Mouse (Mus musculus): ENCODE results near the gene Spata16. TPM values are rescaled to one million over a fixed set of nuclear protein-coding genes. Genes with fewer than 3 reads are reported as not detected.
"Not testable (repeated sequence)": the region's sequence is repeated elsewhere in the genome, so short reads cannot be mapped to it uniquely, and the experiment has no call there.

Gene Spata16
- total RNA-seq (2022): not detected

DNA sequence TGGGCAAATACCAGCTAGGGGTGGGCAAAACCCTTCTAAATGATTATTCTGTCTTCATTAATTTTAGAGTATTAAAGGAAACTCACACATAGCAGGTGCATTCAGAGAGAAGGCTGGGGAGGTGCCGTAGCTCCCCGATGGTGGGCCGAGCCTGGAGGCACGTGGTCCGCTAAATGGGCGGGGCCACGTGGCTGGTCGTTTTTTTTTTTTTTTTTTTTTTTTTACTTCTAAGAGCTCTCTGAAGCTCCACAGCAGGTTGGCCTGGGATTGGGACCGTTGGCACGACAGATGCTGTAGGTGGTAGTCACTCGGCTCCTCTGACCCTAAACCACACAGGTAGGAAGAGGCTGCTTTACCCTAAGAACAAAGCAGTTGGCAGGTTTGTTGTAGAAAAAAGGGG, at the start of gene Spata16:
Spata16 (plus strand) TSS at position 219 of the 400 bp plus-strand sequence.
- DNase-seq (ENCODE audit: low spot score in 2 of 2): no peak

DNA sequence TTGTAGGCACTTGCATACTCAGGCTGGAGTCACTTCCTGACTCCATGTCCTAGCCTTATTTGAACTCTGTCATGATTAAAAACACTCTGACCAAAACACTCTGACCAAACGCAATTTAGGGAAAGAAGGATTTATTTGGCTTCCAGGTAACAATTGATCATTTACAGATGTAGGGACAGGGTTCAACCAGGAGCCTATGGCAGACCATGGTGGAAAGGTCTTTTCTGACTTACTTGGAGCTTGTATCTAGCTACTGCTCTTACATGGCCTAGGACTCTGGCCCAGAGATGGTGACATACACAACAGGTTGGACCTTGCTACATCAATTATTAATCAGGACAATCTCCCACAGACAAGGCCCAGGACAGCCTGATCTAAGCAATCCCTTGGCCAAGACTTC, 32.6 kb upstream of the Spata16 start:
- no peak for DNase-seq (ENCODE audit: low spot score in 2 of 2)

DNA sequence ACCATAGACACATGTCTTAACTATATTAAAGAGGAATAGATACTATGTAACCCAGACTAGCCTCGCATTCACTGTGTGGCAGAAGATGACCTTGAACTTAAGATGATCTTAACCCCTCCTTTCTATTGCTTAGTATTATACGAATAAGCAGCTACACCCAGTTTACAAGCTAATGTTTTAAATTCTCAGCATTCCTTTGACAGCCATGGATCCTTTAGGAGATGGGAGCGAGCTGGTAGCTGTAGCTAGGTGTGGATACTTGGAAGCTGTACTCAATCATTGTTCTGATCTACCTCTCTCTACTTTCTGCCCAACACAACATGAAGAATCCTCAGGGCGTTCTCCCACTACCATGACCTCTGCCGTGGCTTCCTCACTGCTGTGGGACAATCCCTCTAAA, 28.9 kb upstream of the Spata16 start:
- DNase-seq (ENCODE audit: low spot score in 2 of 2): no peak

DNA sequence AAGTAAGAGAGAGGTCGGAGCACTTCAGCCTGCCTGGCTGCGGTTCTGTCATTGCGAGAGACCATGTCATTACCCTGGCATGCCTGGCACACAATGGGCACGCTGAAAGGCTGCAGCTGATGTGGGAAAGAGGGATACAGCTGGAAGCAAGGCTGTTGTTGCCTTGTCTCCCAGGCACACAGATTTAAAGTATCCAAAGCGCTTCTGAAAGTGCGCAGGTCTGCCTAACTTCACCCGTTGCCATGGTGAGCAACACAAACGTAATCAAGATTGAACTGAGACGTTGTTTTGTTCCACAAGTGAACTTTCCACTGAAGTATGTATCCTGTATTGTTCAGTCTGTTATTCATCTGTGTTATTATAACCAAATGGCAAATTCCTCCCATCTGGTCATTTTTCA, 1.8 kb downstream of the Spata16 start:
- peak; percentile 20 to 32 for DNase-seq (ENCODE audit: low spot score in 2 of 2)

DNA sequence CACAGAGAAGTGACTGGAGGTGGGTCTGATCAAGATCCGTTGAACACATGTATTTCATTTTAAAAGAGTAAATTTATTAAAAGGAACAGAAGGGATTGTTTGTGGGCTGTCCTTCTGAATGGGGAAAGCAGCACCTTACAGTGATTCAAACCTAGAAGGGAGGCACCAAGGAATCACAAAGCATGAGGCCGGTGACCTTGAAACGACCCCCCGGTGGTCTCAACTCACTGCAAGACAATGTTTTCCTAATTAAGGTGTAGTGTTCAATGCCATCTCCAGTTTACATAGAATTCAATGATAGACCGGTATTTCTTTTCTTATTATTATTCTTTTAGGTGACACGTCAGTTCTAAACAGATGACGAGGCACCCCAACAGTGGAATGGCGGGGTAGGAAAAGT, 2.4 kb downstream of the Spata16 start:
- DNase-seq (ENCODE audit: low spot score in 2 of 2): peak in 1 of 2 experiments; percentile 14

DNA sequence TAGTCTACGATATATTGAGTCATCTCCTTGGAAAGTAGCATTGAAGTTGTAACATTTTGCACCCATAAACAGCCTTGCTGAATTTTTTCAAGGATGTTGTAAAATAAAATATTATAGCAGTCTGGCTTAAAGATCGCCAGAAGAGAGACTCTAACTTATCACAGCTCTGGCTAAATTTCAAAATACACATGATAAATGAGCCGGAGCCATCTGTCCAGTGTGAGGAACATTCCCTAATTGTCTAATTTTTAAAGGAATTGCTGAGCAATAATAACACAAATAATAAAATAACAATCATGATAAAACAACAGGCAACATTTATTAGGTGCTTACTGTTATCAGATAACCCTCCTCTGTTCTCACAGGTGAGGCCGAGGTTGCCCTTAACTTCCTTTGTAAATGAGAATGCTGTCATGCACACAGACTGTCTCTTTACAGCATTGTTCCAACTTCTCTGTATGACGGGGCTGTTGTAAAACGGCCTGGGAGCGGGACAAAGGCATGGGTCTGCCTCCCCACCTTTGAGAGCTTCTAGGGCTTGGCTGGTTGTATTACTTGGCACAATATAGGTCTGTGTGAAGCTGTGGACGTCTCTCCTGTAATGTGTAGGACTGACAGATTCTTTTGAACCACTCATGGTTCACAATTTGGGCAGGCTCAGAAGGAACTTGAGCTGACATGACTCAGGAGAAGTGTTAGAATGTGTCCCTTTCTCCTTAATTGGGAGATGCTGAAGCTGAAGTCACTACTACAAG, 3.1 kb downstream of the Spata16 start:
- DNase-seq (ENCODE audit: low spot score in 2 of 2): no peak

DNA sequence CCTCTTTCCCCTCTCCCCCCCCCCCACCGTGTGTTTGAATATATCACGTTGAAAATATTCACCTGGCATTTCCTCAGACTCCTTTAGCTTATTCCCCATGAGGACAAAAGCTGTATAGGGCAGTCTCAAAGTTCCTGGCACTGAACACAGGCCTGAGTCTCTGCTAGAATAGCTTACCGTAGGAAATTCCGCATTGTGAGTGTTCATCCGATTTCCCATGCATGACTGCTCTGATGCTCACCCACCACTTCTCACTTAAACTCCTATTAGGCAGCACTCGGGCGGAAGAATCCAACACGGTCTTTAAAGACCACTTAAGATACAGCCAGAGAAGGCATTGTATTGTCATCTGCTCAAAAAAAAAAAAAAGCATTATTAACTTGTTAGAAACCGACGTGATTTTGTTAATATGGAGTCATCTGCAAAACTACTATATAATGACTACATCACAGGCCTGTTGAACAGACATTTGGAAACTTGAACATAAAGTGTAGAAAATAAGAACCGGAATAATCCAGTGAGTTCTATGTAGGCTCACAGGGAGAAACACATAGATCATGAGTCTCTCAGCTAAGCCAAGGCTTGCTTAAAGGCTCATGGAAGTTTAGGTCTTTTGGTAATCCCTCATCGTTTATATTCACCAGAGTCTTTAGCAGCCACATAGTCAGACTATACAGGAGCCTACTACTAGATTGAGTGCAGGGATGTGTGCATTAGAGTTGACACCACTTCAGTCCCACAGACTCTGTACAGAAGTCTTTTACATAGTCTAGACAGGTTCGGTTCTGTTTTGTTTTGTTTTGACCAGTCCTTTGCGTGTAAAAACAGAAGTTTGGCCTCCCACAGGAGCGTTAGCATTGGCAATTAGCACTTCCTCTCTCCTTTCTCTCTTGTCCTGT, 4.2 kb downstream of the Spata16 start:
- DNase-seq (ENCODE audit: low spot score in 2 of 2): no peak

DNA sequence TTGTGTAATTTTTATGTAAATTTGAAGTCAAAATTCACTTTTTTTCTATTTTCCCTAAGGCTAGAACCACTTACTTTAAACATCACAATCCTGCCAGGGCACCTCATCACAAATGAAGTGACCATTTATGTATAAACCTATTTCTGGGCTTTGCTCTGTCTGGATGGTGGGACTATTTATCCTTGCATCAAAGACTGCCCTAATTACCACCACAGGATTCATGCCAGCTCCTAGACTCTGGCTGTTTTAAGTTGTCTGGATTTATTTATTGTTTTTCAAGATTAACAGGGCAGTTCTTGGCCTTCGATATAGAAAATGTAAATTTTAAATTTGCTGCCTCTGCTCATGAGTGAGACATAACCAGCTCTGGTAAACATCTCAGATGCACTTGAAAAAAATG, 6.7 kb downstream of the Spata16 start:
- no peak for DNase-seq (ENCODE audit: low spot score in 2 of 2)

DNA sequence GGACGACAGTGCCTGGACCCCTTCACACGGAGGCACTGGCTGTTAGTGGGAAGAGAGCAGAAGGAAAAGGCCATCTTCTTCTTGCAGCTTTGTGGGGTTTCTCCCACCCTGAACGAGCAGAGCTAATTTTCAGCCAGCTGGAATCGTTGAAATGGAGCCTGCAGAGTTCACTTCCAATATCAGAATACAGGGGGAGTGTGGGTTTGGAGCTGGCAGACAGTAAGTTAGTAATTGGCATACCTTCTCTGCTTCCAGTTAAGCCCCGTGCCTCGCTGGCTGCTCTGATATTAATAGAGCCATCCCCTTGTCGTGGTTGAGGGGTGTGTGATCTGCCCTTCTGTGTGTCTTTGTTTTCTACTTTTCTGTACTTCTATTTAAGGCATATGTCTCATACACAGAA, 9.4 kb downstream of the Spata16 start:
- peak; percentile 16 to 24 for DNase-seq (ENCODE audit: low spot score in 2 of 2)

DNA sequence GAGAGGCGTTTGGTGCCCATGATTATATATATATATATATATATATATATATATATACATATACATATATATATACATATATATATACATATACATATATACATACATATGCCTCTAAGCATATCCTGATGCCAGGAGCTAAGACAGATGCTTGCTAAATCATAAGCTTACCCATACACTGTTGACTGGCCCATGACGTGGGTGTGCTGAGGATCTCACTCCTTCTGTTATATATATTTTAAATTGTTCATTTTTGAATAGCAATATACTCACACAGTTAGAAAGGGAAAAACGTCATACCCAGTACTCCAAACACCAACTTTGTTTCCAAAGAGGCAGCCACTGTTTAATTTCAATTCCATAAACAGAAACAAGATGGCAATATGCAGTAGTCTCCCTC, 48.4 kb downstream of the Spata16 start:
- DNase-seq (ENCODE audit: low spot score in 2 of 2): no peak

DNA sequence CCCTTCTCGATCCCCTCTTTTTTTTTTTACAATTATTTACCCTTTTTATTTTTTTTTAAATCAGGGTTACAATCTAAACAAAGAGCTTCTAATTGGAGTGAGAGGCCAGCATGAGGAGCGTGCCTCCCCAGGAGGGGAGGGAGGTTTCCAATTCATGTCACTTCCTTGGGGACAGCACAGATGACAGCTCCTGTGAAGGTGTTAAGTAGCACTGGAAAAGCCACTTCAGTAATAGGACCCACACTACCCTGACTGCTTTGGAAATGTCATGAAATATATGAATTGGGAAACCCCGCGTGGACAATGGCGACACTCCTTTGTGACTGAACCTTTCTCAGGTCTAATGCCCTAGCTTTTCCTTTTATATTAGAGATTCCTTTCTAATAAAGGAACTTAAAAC, 72.1 kb downstream of the Spata16 start:
- DNase-seq (ENCODE audit: low spot score in 2 of 2): not testable (repeated sequence)

DNA sequence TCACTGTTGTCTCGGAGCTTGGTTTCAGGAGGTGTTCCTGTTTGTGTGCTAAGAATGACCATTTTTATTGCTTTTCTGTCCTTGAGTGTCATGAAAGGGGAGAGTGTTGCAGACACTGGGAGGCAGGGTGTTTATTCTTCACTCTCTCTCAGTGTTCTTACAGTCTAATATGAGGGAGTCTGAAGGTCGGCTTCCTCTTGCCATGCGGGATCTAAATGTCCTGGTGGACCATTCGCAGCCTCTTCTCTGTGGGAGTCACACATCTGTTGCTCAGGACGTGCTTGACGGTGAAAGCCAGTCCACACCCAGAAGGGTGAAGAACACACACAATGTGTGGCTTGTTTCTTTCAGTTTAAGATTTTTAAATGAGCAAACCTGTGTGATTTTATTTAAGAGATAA, 90.1 kb downstream of the Spata16 start:
- DNase-seq (ENCODE audit: low spot score in 2 of 2): no peak

DNA sequence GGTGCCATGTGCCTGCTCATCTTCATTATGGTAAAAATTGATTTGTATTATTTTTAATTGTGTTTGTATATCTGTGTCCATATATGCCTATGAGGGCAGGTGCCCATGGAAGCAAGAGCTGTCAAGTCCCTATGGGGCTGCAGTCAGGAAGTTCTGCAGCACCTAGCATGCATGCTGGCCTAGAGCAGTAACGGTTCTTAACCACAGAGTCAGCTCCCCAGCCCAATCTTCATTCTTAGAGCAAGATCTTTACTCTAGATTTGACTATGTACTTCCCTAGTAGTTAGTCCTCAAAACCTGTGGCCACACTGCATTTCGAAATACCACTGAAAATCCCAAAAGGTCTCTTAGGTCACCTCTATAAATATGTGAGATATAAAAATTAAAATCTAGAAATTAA, 113.1 kb downstream of the Spata16 start:
- no peak for DNase-seq (ENCODE audit: low spot score in 2 of 2)

DNA sequence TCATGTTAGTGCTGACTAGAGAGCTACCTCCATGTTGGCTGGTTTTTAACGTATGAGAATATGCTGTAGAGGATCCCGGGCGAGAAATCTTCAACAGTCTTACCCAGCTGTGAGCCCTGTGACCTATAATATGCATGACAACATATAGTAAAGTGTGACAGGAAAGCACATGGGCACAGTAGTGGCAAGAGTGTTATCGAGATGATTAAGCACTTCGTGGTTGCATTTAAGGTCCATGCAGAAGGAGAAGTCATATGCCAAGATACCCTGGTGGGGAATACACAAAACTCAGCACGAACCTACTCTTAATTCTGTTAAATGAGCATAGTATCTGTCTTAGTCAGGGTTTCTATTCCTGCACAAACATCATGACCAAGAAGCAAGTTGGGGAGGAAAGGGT, 115.0 kb downstream of the Spata16 start:
- DNase-seq (ENCODE audit: low spot score in 2 of 2): no peak

DNA sequence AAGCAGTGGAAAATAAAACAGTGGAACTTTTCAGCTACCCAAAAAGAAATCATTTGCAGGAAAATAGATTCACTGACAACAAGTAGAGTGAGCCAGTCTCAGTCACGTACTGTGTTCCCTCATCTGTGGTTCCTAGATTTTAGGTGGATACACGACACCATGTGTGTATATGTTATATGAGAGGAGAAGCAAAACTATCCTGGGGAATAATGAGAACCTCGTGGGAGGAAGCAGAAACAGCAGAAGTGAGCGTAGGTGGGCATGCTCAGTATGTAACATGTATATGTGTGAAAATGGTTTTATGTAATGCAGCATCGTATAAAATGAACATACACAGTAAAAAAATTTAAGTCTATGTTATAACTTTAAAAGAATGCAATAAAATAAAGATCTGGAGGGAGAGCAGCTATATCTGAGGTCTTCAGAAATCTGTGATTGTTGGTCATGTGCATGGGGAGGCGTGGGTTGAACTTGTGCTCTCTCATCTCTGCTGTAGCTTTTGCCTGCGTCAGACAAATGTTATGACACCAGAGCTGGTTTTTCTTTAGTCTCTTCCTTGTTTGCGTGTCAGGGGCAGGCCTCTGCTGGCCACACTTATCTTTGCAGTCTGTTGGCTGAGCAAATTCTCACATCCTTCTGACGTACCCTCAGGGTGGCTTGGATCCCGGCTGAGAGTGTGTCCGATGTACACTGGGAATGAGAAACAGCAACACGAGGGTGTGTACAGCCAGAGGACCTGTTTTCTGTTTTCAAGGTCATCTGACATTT, 156.1 kb downstream of the Spata16 start:
- DNase-seq (ENCODE audit: low spot score in 2 of 2): no peak

DNA sequence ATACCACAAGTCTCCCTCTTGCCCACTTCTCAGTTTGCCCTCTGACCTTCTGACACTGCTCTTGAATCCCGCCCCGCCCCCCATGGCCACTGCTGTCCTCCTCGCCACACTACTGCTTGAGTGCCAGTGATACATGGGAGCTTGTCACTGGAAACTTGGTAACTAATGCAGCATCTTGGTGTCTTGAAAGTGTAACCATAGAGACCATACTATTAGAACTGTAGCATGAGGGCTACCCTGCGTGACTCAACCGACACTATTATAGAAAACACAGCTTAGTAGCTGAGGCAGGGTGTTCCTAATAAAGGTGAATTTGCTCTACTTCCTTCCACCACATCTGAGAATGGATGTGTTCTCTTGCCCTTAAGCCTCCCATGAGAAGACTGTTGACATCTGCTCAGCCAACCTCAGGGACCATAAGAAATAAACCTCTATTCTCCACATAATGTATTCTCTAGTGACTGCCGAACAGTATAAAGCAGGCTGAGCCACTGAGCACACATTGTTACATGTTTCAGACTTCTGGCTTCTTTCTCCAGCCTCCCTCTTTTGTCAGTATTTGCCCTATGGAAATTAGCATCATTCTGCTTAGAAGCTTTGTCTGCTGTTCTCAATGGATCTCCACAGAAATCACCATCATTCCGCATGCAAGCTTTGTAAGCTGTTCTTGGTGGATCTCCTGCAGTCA, 158.6 kb downstream of the Spata16 start:
- DNase-seq (ENCODE audit: low spot score in 2 of 2): no peak

DNA sequence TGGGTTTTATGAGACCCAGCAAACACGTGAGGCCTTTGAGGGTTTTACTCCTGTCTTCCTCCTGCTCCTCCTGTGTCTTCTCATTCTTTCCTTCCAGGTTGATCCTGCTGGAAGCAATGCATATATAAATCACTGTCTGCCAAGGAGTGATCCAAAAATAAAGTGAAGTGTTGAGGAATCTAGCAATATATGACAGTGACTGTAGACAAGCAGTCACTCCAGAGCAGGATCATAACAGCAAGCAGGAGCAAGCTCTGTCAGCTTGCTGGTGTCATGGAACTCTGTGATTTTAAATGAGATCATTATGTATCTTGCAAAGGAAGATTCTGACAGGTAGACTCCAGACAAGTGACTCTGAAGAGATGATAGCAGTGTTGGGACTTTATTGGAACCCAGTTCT, 159.5 kb downstream of the Spata16 start:
- no peak for DNase-seq (ENCODE audit: low spot score in 2 of 2)

DNA sequence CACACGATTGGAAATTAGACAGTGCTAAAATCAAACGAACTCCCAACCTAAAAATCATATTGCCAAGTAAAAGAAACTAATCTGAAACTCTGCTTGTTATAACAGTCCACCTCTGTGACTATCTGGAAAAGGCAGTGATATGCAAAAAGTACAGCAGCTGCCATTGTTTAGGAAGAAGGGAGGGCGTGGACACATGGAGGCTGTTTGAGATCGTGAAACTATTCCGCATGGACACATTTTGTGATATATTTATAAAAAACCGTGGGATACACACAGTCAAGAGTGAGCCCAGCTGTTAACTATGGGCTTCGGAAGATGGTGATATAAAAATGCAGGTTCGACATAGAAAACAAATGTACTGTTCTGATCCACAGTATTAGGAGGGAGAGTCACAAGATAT, 176.9 kb downstream of the Spata16 start:
- no peak for DNase-seq (ENCODE audit: low spot score in 2 of 2)

DNA sequence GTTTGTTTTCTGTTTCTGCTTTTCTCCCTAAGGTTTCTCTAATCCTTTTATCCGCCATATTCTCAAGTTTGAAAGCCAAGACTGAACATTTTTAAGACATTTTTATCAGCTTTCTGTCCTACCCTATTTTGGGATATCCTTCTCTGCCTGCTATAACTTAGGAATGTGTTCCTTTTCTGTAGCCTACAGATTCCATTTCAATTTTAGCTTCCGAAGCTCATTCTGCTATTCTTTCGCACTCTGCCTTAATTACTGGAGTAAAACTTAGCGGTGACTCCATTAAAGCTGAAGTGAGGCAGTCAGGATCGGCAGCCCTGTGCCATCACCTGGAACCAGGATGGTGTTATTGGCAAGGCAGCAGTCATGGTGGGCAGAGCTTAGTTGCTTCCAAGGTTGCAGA, 178.3 kb downstream of the Spata16 start:
- DNase-seq (ENCODE audit: low spot score in 2 of 2): no peak

DNA sequence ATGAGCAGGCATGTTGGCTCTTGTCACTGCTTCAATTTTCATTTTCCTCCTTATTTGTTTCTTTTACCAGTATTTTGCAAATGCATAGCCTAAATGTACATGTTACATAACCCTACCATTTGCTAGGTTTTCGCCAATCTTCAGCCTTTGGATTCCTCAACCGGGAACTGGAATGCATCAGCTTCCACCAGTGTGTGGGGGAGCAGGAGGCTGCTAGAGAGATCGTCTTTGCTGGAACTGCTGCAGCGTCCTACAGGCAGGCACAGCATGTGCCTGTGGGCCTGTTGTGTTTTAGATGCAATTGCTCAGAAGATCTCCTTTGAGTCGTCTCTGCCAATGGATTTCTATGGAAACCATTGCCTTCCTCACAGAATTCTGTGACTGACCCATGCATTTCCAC, 182.0 kb downstream of the Spata16 start:
- peak in 1 of 2 experiments; percentile 27 for DNase-seq (ENCODE audit: low spot score in 2 of 2)
